Mouse (Mus musculus) small intestine, adult 2 months (tissue): Measurements from ENCODE around the gene Tesk2. TPM values are rescaled to one million over a fixed set of nuclear protein-coding genes. Genes with fewer than 3 reads are reported as not detected.

Experiments used
- H3K27ac ChIP-seq: fragments of 200-500 bp; 2 replicates; pipeline ENCODE4 v1.5.1; 2012; ENCODE audit warnings: low read depth, low read length, control low read depth, inconsistent platforms; ENCODE audit not compliant: insufficient read depth
- H3K27me3 ChIP-seq: fragments of 200-500 bp; 2 replicates; pipeline ENCODE4 v1.6.1; 2012; ENCODE audit warnings: mild to moderate bottlenecking, moderate library complexity, low read length, inconsistent platforms; ENCODE audit not compliant: control insufficient read depth, insufficient read depth
- H3K36me3 ChIP-seq: fragments of 200-500 bp; 2 replicates; pipeline ENCODE4 v1.6.1; 2012; ENCODE audit warnings: mild to moderate bottlenecking, low read length, control low read depth, inconsistent platforms; ENCODE audit not compliant: control insufficient read depth, insufficient read depth
- H3K4me1 ChIP-seq: fragments of 200-500 bp; 2 replicates; pipeline ENCODE4 v1.6.1; 2012; ENCODE audit warnings: low read length, inconsistent platforms, mixed read lengths; ENCODE audit not compliant: control insufficient read depth, insufficient read depth, insufficient read length
- H3K4me3 ChIP-seq: fragments of 200-500 bp; 2 replicates; pipeline ENCODE4 v1.5.1; 2012; ENCODE audit warnings: low read depth, mild to moderate bottlenecking, control low read depth, inconsistent platforms, low read length, moderate library complexity
- CTCF ChIP-seq: fragments of 200-500 bp; IDR thresholded peaks from 2 replicates; pipeline ENCODE4 v1.5.1; 2012; ENCODE audit warnings: low read depth, mild to moderate bottlenecking, control low read depth, inconsistent platforms, low read length, moderate library complexity, mixed read lengths; ENCODE audit not compliant: insufficient replicate concordance, insufficient read length; ENCODE audit errors: extremely low read depth
- POLR2A ChIP-seq: fragments of 200-500 bp; IDR thresholded peaks from 2 replicates; pipeline ENCODE4 v1.6.1; 2012; ENCODE audit warnings: low read depth, mild to moderate bottlenecking, control low read depth, inconsistent platforms, low read length, moderate library complexity
- WGBS: fragments of 180-500 bp; shearing (Covaris S2); methylation state at CpG from one replicate; pipeline ENCODE4 v1.1.7; 2018; 5-methylcytosine and 5-hydroxymethylcytosine counted together
- polyA plus RNA-seq: library from polyadenylated mRNA; depleted of rRNA; stranded (reverse); fragments of >200 nt; gene quantifications from 2 replicates; pipeline ENCODE4 v1.2.3, GENCODE M21; 2012

The Tesk2 gene
- polyA plus RNA-seq, 1 experiment: 25.6 TPM

DNA sequence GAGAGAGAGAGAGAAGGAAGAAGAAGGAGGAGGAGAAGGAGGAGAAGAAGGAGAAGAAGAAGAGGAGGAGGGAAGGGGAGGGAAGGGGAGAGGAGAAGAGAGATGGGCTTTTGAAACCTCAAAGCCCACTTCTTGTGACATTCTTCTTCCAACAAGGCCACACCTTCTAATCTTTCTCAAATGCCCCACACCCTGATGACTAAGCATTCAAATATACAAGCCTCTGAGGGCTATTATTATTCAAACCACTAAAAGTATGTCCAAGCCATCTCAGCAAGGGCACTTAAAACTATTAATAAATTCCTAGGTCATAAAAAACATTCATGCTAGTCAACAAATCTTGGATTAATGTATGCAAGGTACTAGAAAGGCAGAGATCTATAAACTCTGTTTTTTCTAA, 48.3 kb downstream of the Tesk2 start:
- Histone ChIP-seq H3K27me3 (no peaks in the 10 kb centered on the region), H3K36me3 (peaks cover 7% of the 10 kb centered on the region; the same call in 1 of the 2 replicates), H3K27ac (no peak overlapping the region), H3K4me3 (no peak overlapping the region), H3K4me1 (no peaks in the 10 kb centered on the region)
- TF ChIP-seq CTCF: no peak
- TF ChIP-seq POLR2A: no peak

GRCm38 (mm10) chr4:116776391-116776790, 55.6 kb downstream of the Tesk2 start:
- Histone ChIP-seq H3K27me3 (no peaks in the 10 kb centered on the region), H3K36me3 (peaks cover 10% of the 10 kb centered on the region; the same call in 1 of the 2 replicates), H3K4me3 (no peak overlapping the region), H3K4me1 (no peaks in the 10 kb centered on the region), H3K27ac (no peak overlapping the region)
- TF ChIP-seq POLR2A (no peak), CTCF (peak; percentile 9; the same call in 1 of the 2 replicates)
- WGBS: 91% methylated on average over 5 of the region's 5 CpGs

DNA sequence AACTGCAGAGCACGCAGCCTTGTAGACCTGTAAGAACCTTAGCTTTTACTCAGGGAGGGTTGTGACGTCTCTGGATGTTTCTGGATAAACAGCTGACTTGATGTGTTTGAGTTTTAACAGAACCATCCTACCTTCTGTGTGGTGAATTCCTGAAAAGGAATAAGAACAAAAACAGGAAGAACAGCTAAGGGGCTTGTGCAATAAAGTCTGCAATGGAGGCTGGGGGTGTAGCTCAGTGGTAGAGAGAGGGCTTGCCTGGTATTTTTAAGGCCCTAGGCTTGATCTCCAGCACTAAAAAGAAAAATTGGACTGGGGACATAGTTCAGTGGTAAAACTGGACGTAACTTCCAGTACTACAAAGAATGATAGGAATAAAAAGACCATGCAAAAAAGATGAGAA, 56.3 kb downstream of the Tesk2 start:
- H3K36me3 ChIP-seq: peaks cover 7% of the 10 kb centered on the region; the same call in 1 of the 2 replicates
- H3K4me3 ChIP-seq: no peak overlapping the region
- no peaks in the 10 kb centered on the region for H3K4me1 ChIP-seq
- no peak for TF ChIP-seq CTCF
- no peak for TF ChIP-seq POLR2A
- 95% methylated on average over 3 of the region's 3 CpGs for WGBS
- no peaks in the 10 kb centered on the region for H3K27me3 ChIP-seq
- no peak overlapping the region for H3K27ac ChIP-seq

GRCm38 (mm10) chr4:116780541-116780940, 59.8 kb downstream of the Tesk2 start:
- Histone ChIP-seq H3K36me3 (0 out of 2 replicates have a peak, but pooled peaks cover 1% of the 10 kb centered on the region), H3K27me3 (no peaks in the 10 kb centered on the region), H3K4me3 (no peak overlapping the region), H3K27ac (no peak overlapping the region), H3K4me1 (no peaks in the 10 kb centered on the region)
- TF ChIP-seq POLR2A: no peak
- no peak for TF ChIP-seq CTCF
- WGBS: 69% methylated on average over 2 of the region's 2 CpGs

- no peak overlapping the region for H3K4me3 ChIP-seq
- no peak for TF ChIP-seq CTCF
- TF ChIP-seq POLR2A: no peak
- 69% methylated on average over 2 of the region's 2 CpGs for WGBS
- no peaks in the 10 kb centered on the region for H3K27me3 ChIP-seq
- H3K4me1 ChIP-seq: no peaks in the 10 kb centered on the region
- 0 out of 2 replicates have a peak, but pooled peaks cover 1% of the 10 kb centered on the region for H3K36me3 ChIP-seq
- no peak overlapping the region for H3K27ac ChIP-seq
Measured at GRCm38 (mm10) chr4:116781366-116781765, 60.6 kb downstream of the Tesk2 start.

- Histone ChIP-seq H3K4me3 (no peak overlapping the region), H3K27ac (no peak overlapping the region), H3K36me3 (0 out of 2 replicates have a peak, but pooled peaks cover 1% of the 10 kb centered on the region), H3K27me3 (no peaks in the 10 kb centered on the region), H3K4me1 (no peaks in the 10 kb centered on the region)
- TF ChIP-seq CTCF (no peak), POLR2A (no peak)
- WGBS: 85% methylated on average over 8 of the region's 8 CpGs
Measured at GRCm38 (mm10) chr4:116782171-116782570, 61.4 kb downstream of the Tesk2 start.

GRCm38 (mm10) chr4:116786587-116786986, 65.8 kb downstream of the Tesk2 start:
- H3K4me3 ChIP-seq: no peak overlapping the region
- WGBS: 95% methylated on average over 1 of the region's 1 CpGs
- peak; percentile 45; the same call in 1 of the 2 replicates for TF ChIP-seq CTCF
- TF ChIP-seq POLR2A: no peak
- no peak overlapping the region for H3K27ac ChIP-seq
- H3K36me3 ChIP-seq: 0 out of 2 replicates have a peak, but pooled peaks cover 3% of the 10 kb centered on the region
- H3K4me1 ChIP-seq: no peaks in the 10 kb centered on the region
- no peaks in the 10 kb centered on the region for H3K27me3 ChIP-seq
